Mouse (Mus musculus) adrenal gland, adult 10 weeks (tissue): Measurements from ENCODE around the gene Syngr1. TPM values are rescaled to one million over a fixed set of nuclear protein-coding genes. Genes with fewer than 3 reads are reported as not detected.

Experiments
- polyA plus RNA-seq: library from polyadenylated mRNA; stranded (reverse); fragments of 350-450 nt; fragmentation: Illumina TruSeq; extraction: RNeasy Lipid Tissue Mini Kit (QIAGEN cat#74804); gene quantifications from one replicate; pipeline ENCODE4 v1.2.3, GENCODE M21; 2014; ENCODE audit warnings: low read depth, low replicate concordance

The Syngr1 gene
- polyA plus RNA-seq: 1.2 TPM

GRCm38 (mm10) chr15:80091121-80091955, at the start of gene Syngr1, which contains the start of gene Rpl3:
Gene Syngr1 (plus strand): TSS chr15:80091334.
Gene Rpl3 (minus strand): TSS chr15:80091868.

GRCm38 (mm10) chr15:80132993-80133586, 42.0 kb downstream of the Syngr1 start, which contains the start of gene Tab1:
Gene Tab1 (plus strand): TSS chr15:80133127.

Other genes starting within 250 kb of the Syngr1 start
- 5.8 TPM for gene Apobec3, start 199.7 kb upstream of the Syngr1 start, polyA plus RNA-seq
- gene Cbx7, start 120.2 kb upstream of the Syngr1 start, polyA plus RNA-seq: 0.99 TPM
- gene Pdgfb, start 76.4 kb upstream of the Syngr1 start, polyA plus RNA-seq: 1.2 TPM
- gene Rpl3, start 534 bp downstream of the Syngr1 start, polyA plus RNA-seq: 142 TPM
- gene Tab1, start 41.8 kb downstream of the Syngr1 start, polyA plus RNA-seq: 0.47 TPM
- 5.5 TPM for gene Mgat3, start 82.4 kb downstream of the Syngr1 start, polyA plus RNA-seq
- gene Mief1, start 142.7 kb downstream of the Syngr1 start, polyA plus RNA-seq: 26.4 TPM
- not detected for gene AC140267.1, start 144.5 kb downstream of the Syngr1 start, polyA plus RNA-seq
- gene Atf4, start 163.8 kb downstream of the Syngr1 start, polyA plus RNA-seq: 98.2 TPM
- 3.7 TPM for gene Rps19bp1, start 173.0 kb downstream of the Syngr1 start, polyA plus RNA-seq
- 0.06 TPM for gene Cacna1i, start 195.9 kb downstream of the Syngr1 start, polyA plus RNA-seq